Comparison of ENCODE assay signal across 15 mouse cellular contexts in the genomic region with DNA sequence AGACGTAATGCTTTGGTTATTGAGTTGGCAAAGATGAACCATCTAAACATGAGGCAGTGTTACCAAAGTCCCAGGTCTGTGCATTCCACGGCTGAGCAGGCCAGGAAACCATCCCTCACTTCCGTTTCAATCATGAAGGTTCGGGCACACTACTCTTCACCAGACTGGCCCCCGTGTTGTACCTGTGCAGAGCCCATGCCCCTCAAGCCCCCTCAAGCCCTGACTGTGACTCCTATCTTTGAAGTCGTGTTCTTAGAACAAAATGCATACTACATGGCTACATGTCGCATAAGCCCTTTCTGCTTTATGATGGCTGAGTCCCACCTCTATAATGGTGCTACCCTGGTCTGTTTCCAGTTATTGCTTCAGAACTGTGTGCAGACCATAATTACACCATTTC.
DNase-seq lines count a peak whose midpoint lies in the region; ATAC-seq and TF ChIP-seq lines count a peak whose summit lies in the region.
"Had no signal": no experiment of that assay in that cellular context is flagged by ENCODE, and none has a peak within 500 bp of the region (broad histone marks: within the 10 kb centered on the region; RNA-seq: fewer than 3 reads in every experiment).

No protein-coding gene starts in this region.

- peaks cover 93% of the 10 kb centered on the region for H3K79me2 ChIP-seq in macrophage (ENCODE audit: inconsistent target)

- peak; percentile 87 for DNase-seq in heart, adult 11 months
- no peak for DNase-seq in lung, postnatal 0 days (ENCODE audit: low spot score)
- no peak for DNase-seq in lung, adult 2 months
- DNase-seq in thymus, postnatal 4 days: no peak
- DNase-seq: cerebellum, postnatal 10 days; embryo, embryonic 11 days; heart, postnatal 14 days; lung, embryonic 14.5 days had no signal

- no peak overlapping the region for H3K27ac ChIP-seq in heart, embryonic 11.5 days (ENCODE audit: low read depth, low read length)
- H3K27ac ChIP-seq in lung, postnatal 0 days (ENCODE audit: low read length): no peak overlapping the region
- H3K27ac ChIP-seq in cortical plate, adult 2 months (ENCODE audit: insufficient read depth, low read length): 0 out of 2 replicates have a peak overlapping the region, but pooled peaks have one; percentile 38
- H3K27ac ChIP-seq in macrophage: 0 out of 2 replicates have a peak overlapping the region, but pooled peaks have one; percentile 16
- H3K27ac ChIP-seq in kidney, embryonic 15.5 days: no peak overlapping the region
- H3K27ac ChIP-seq: hindbrain, embryonic 13.5 days; midbrain, embryonic 13.5 days had no signal

- no peak overlapping the region for H3K4me2 ChIP-seq in heart, embryonic 11.5 days
- no peak overlapping the region for H3K4me2 ChIP-seq in lung, postnatal 0 days (replicated peaks; ENCODE audit: low read depth, low read length)
- H3K4me2 ChIP-seq in kidney, embryonic 15.5 days: no peak overlapping the region
- H3K4me2 ChIP-seq: hindbrain, embryonic 13.5 days; lung, embryonic 14.5 days; midbrain, embryonic 13.5 days had no signal

- no peak overlapping the region for H3K4me3 ChIP-seq in heart, embryonic 11.5 days (ENCODE audit: low read depth, low read length)
- H3K4me3 ChIP-seq in lung, postnatal 0 days (ENCODE audit: low read depth, low read length): no peak overlapping the region
- no peak overlapping the region for H3K4me3 ChIP-seq in lung, adult 2 months (replicated peaks; ENCODE audit: extremely low read depth, low read depth, low read length)
- no peak overlapping the region for H3K4me3 ChIP-seq in cortical plate, adult 2 months (ENCODE audit: insufficient read depth, low read length)
- no peak overlapping the region for H3K4me3 ChIP-seq in macrophage (ENCODE audit: inconsistent target)
- no peak overlapping the region for H3K4me3 ChIP-seq in kidney, embryonic 15.5 days (replicated peaks)
- H3K4me3 ChIP-seq: hindbrain, embryonic 13.5 days; midbrain, embryonic 13.5 days had no signal

- no peak overlapping the region for H3K9ac ChIP-seq in heart, embryonic 11.5 days (ENCODE audit: low read depth, low read length)
- H3K9ac ChIP-seq in lung, postnatal 0 days (replicated peaks; ENCODE audit: low read depth): no peak overlapping the region
- no peak overlapping the region for H3K9ac ChIP-seq in kidney, embryonic 15.5 days
- H3K9ac ChIP-seq: hindbrain, embryonic 13.5 days; lung, embryonic 14.5 days; midbrain, embryonic 13.5 days had no signal

- H3K4me1 ChIP-seq in heart, embryonic 11.5 days (ENCODE audit: control insufficient read depth, insufficient read depth, low read length): peaks cover 32% of the 10 kb centered on the region
- H3K4me1 ChIP-seq in lung, postnatal 0 days (ENCODE audit: insufficient read depth, low read depth, low read length): peaks cover 4% of the 10 kb centered on the region; the same call in 1 of the 2 replicates
- peaks cover 27% of the 10 kb centered on the region for H3K4me1 ChIP-seq in lung, adult 2 months (ENCODE audit: control insufficient read depth, insufficient read depth, low read length)
- peaks cover 4% of the 10 kb centered on the region; the same call in 1 of the 2 replicates for H3K4me1 ChIP-seq in cortical plate, adult 2 months (ENCODE audit: control insufficient read depth, insufficient read depth, low read length)
- H3K4me1 ChIP-seq in kidney, embryonic 15.5 days: peaks cover 6% of the 10 kb centered on the region; the same call in 1 of the 2 replicates
- H3K4me1 ChIP-seq: hindbrain, embryonic 13.5 days; midbrain, embryonic 13.5 days had no signal

- no peak for TF ChIP-seq EP300 in lung, postnatal 0 days (IDR thresholded peaks at IDR 0.05)

- 85% methylated on average over 7 of the region's 7 CpGs for WGBS in heart, embryonic 11.5 days (ENCODE audit: insufficient replicate concordance)
- 91% methylated on average over 7 of the region's 7 CpGs for WGBS in lung, postnatal 0 days
- 80% methylated on average over 7 of the region's 7 CpGs for WGBS in lung, adult 2 months
- WGBS in macrophage (ENCODE audit: missing documents): 82% methylated on average over 7 of the region's 7 CpGs
- WGBS in kidney, embryonic 15.5 days: 86% methylated on average over 7 of the region's 7 CpGs

- TF ChIP-seq POLR2A in lung, adult 2 months (IDR thresholded peaks at IDR 0.05; ENCODE audit: borderline replicate concordance, extremely low read depth, low read depth, low read length): no peak
- TF ChIP-seq POLR2A in cortical plate, adult 2 months (IDR thresholded peaks at IDR 0.05; ENCODE audit: extremely low read depth, insufficient read depth, low read length): no peak

- no peaks in the 10 kb centered on the region for H3K27me3 ChIP-seq in heart, embryonic 11.5 days (ENCODE audit: control insufficient read depth, insufficient read depth, low read length)
- H3K27me3 ChIP-seq in lung, postnatal 0 days (replicated peaks; ENCODE audit: insufficient read depth, low read length): no peaks in the 10 kb centered on the region
- H3K27me3 ChIP-seq in kidney, embryonic 15.5 days: no peaks in the 10 kb centered on the region
- H3K27me3 ChIP-seq: hindbrain, embryonic 13.5 days; midbrain, embryonic 13.5 days had no signal

- no peaks in the 10 kb centered on the region for H3K9me3 ChIP-seq in heart, embryonic 11.5 days (replicated peaks; ENCODE audit: control insufficient read depth, low read length)
- no peaks in the 10 kb centered on the region for H3K9me3 ChIP-seq in lung, postnatal 0 days (ENCODE audit: low read length)
- H3K9me3 ChIP-seq in kidney, embryonic 15.5 days (replicated peaks): no peaks in the 10 kb centered on the region
- H3K9me3 ChIP-seq: hindbrain, embryonic 13.5 days; midbrain, embryonic 13.5 days had no signal

- TF ChIP-seq CTCF in lung, postnatal 0 days (IDR thresholded peaks at IDR 0.05): no peak
- no peak for TF ChIP-seq CTCF in lung, adult 2 months (IDR thresholded peaks at IDR 0.05; ENCODE audit: insufficient read depth, low read length)
- TF ChIP-seq CTCF in cortical plate, adult 2 months (IDR thresholded peaks at IDR 0.05; ENCODE audit: extremely low read depth, insufficient read depth, low read length): no peak

- H3K36me3 ChIP-seq in heart, embryonic 11.5 days (ENCODE audit: control insufficient read depth, insufficient read depth, low read length): no peaks in the 10 kb centered on the region
- H3K36me3 ChIP-seq in lung, postnatal 0 days (ENCODE audit: insufficient read depth, low read length): no peaks in the 10 kb centered on the region
- no peaks in the 10 kb centered on the region for H3K36me3 ChIP-seq in macrophage (ENCODE audit: inconsistent target)
- no peaks in the 10 kb centered on the region for H3K36me3 ChIP-seq in kidney, embryonic 15.5 days
- H3K36me3 ChIP-seq: hindbrain, embryonic 13.5 days; midbrain, embryonic 13.5 days had no signal

- no peak for ATAC-seq in heart, embryonic 11.5 days (replicated peaks; ENCODE audit: insufficient number of reproducible peaks, low FRiP score, low TSS enrichment)
- ATAC-seq in lung, postnatal 0 days: peak; percentile 25
- ATAC-seq in kidney, embryonic 15.5 days (replicated peaks; ENCODE audit: low FRiP score): no peak
- ATAC-seq: forebrain, embryonic 16.5 days; midbrain, embryonic 13.5 days had no signal

Comparison
In these comparisons a context has a peak if more than half of its experiments do, and no peak if none do; other contexts are left out.
1. H3K27ac ChIP-seq: peak in cortical plate, adult 2 months (single experiment) and macrophage (single experiment); none in heart, embryonic 11.5 days (single experiment), lung, postnatal 0 days (single experiment) and kidney, embryonic 15.5 days (single experiment).